Mouse (Mus musculus): Measurements from ENCODE around the gene Tbrg1. TPM values are rescaled to one million over a fixed set of nuclear protein-coding genes. Genes with fewer than 3 reads are reported as not detected.

The Tbrg1 gene
- total and polyA plus RNA-seq, 2 experiments from 2014 or later = 80.5 to 86.2 TPM

DNA sequence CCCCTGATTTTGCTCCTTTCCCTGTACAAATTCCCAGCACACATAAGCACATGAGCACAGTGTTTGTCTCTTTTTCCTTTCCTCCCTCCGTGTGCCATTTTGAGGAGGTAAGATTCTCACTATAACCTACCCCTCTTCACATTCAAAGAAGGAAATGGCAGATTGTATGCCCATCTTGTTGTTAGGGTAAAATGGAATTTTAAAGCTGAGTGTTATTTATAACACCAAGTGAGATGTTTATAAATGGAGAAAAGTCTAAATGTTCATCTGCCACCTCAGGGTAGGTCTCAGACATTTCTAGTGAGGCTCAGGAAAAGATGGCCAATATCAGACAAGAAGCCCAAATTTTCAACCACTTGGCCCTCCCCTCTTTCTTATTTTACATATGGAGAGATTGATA, 32.6 kb downstream of the Tbrg1 start:
- WGBS = 78% methylated on average over 1 of the region's 1 CpGs
- Histone ChIP-seq H3K4me3 (ENCODE audit: low read depth, low read length) (no peak overlapping the region), H3K27me3 (ENCODE audit: control insufficient read depth, insufficient read depth, low read length) (no peaks in the 10 kb centered on the region), H3K4me2 (ENCODE audit: low read depth, low read length) (no peak overlapping the region), H3K27ac (ENCODE audit: low read depth) (no peak overlapping the region), H3K4me1 (ENCODE audit: control insufficient read depth, insufficient read depth) (peaks cover 5% of the 10 kb centered on the region; the same call in 1 of the 2 replicates), H3K9ac (replicated peaks; ENCODE audit: low read depth, low read length) (no peak overlapping the region), H3K9me3 (replicated peaks; ENCODE audit: control insufficient read depth, low read length) (no peaks in the 10 kb centered on the region), H3K36me3 (replicated peaks; ENCODE audit: control insufficient read depth, insufficient read depth, low read length) (no peaks in the 10 kb centered on the region)
- DNase-seq (ENCODE audit: low spot score) = no peak
- no peak for TF ChIP-seq EP300 (IDR thresholded peaks at IDR 0.05; ENCODE audit: low read depth)
- TF ChIP-seq CTCF (IDR thresholded peaks at IDR 0.05; ENCODE audit: low read depth) = no peak
- no peak for ATAC-seq (ENCODE audit: insufficient read depth, low read depth)

DNA sequence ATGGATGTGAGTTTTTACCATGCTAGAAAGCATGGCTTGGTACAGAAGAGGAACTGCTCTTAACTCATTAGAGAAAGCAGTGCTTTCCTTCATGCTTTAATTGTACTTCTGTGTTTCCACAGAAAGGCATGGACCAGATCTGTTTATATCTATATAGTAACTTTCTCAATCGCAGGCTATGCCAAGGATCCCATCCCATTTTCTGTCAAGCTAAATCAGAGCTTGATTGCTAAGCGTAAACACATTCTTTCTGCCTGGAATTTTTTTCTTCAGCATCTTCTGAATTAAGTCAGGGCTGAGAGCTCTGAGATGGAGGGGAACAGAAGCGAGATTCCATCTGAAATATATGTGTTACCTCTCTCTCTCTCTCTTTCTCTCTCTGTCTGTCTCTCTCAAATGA, 33.1 kb downstream of the Tbrg1 start:
- no peak overlapping the region for H3K9ac ChIP-seq (replicated peaks; ENCODE audit: low read depth, low read length)
- no peak for DNase-seq (ENCODE audit: low spot score)
- no peak overlapping the region for H3K27ac ChIP-seq (ENCODE audit: low read depth)
- H3K4me3 ChIP-seq (ENCODE audit: low read depth, low read length) = no peak overlapping the region
- 89% methylated on average over 3 of the region's 3 CpGs for WGBS
- no peak for ATAC-seq (ENCODE audit: insufficient read depth, low read depth)
- peaks cover 5% of the 10 kb centered on the region; the same call in 1 of the 2 replicates for H3K4me1 ChIP-seq (ENCODE audit: control insufficient read depth, insufficient read depth)
- H3K4me2 ChIP-seq (ENCODE audit: low read depth, low read length) = no peak overlapping the region
- H3K27me3 ChIP-seq (ENCODE audit: control insufficient read depth, insufficient read depth, low read length) = no peaks in the 10 kb centered on the region
- no peaks in the 10 kb centered on the region for H3K36me3 ChIP-seq (replicated peaks; ENCODE audit: control insufficient read depth, insufficient read depth, low read length)
- TF ChIP-seq CTCF (IDR thresholded peaks at IDR 0.05; ENCODE audit: low read depth) = no peak
- no peak for TF ChIP-seq EP300 (IDR thresholded peaks at IDR 0.05; ENCODE audit: low read depth)
- no peaks in the 10 kb centered on the region for H3K9me3 ChIP-seq (replicated peaks; ENCODE audit: control insufficient read depth, low read length)

DNA sequence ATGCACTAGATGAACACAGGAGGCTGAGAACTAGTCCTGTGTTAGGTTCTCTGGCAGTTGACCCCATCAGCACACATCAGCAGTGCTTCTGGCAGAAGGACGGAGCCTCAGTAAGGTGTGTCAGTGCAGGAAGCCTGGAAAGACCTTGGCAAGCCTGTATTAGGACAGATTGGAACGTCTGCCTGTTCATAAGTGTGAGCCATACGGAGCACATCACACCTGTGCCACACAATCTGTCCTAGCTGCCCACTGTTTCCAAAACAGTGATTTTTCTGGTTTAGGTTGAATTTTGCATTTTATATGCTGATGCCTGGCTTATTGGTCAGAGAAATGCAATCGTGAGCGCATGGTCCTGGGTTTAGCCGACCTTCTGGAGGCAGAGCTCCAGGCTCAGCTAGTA, 35.8 kb downstream of the Tbrg1 start:
- H3K4me1 ChIP-seq (ENCODE audit: control insufficient read depth, insufficient read depth) = 0 out of 2 replicates have a peak, but pooled peaks cover 4% of the 10 kb centered on the region
- ATAC-seq (ENCODE audit: insufficient read depth, low read depth) (no peak), DNase-seq (ENCODE audit: low spot score) (no peak)
- H3K36me3 ChIP-seq (replicated peaks; ENCODE audit: control insufficient read depth, insufficient read depth, low read length) = no peaks in the 10 kb centered on the region
- no peaks in the 10 kb centered on the region for H3K9me3 ChIP-seq (replicated peaks; ENCODE audit: control insufficient read depth, low read length)
- H3K4me2 ChIP-seq (ENCODE audit: low read depth, low read length) = no peak overlapping the region
- H3K27ac ChIP-seq (ENCODE audit: low read depth) = no peak overlapping the region
- TF ChIP-seq CTCF (IDR thresholded peaks at IDR 0.05; ENCODE audit: low read depth) (no peak), EP300 (IDR thresholded peaks at IDR 0.05; ENCODE audit: low read depth) (no peak)
- no peaks in the 10 kb centered on the region for H3K27me3 ChIP-seq (ENCODE audit: control insufficient read depth, insufficient read depth, low read length)
- no peak overlapping the region for H3K9ac ChIP-seq (replicated peaks; ENCODE audit: low read depth, low read length)
- no peak overlapping the region for H3K4me3 ChIP-seq (ENCODE audit: low read depth, low read length)
- WGBS = 84% methylated on average over 6 of the region's 6 CpGs

DNA sequence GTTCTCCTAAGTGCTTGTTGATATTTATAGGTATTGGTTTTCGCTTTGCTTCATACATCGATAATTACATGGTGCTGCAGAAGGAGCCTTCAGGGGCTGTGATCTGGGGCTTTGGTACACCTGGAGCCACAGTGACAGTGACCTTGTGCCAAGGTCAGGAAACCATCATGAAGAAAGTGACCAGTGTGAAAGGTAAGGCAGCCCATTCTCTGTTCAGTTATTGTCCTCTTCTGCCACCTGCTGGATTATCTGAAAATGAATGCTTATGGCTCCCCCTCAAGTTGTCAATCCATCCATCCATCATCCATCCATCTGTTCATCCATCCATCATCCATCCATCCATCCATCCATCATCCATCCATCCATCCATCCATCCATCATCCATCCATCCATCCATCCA, 40.3 kb downstream of the Tbrg1 start:
- no peak overlapping the region for H3K4me3 ChIP-seq (ENCODE audit: low read depth, low read length)
- ATAC-seq (ENCODE audit: insufficient read depth, low read depth) (no peak), DNase-seq (ENCODE audit: low spot score) (no peak)
- no peak overlapping the region for H3K9ac ChIP-seq (replicated peaks; ENCODE audit: low read depth, low read length)
- H3K36me3 ChIP-seq (replicated peaks; ENCODE audit: control insufficient read depth, insufficient read depth, low read length) = no peaks in the 10 kb centered on the region
- H3K9me3 ChIP-seq (replicated peaks; ENCODE audit: control insufficient read depth, low read length) = no peaks in the 10 kb centered on the region
- no peak overlapping the region for H3K27ac ChIP-seq (ENCODE audit: low read depth)
- 44% methylated on average over 2 of the region's 2 CpGs for WGBS
- no peaks in the 10 kb centered on the region for H3K27me3 ChIP-seq (ENCODE audit: control insufficient read depth, insufficient read depth, low read length)
- no peak for TF ChIP-seq EP300 (IDR thresholded peaks at IDR 0.05; ENCODE audit: low read depth)
- TF ChIP-seq CTCF (IDR thresholded peaks at IDR 0.05; ENCODE audit: low read depth) = peak; percentile 78
- no peak overlapping the region for H3K4me2 ChIP-seq (ENCODE audit: low read depth, low read length)
- H3K4me1 ChIP-seq (ENCODE audit: control insufficient read depth, insufficient read depth) = 0 out of 2 replicates have a peak, but pooled peaks cover 7% of the 10 kb centered on the region

DNA sequence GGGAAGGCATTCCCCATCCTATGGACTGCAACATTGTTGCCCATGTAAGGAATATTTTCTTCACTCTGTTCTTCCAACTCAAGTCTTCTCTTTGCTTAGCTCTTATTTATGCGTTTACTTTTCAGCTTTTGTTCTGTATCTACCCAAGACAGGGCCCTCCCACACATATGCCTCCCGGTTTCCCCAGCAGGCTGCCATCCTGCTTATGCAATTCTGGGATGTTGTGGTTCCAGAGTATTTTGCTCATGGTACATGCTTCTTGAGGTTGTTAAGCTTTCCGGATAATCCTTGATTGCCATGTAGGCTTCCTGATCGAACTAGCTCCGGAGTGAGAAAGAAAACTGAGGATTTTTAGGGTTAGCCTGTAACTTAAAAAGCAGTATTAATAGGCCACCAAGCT, 41.9 kb downstream of the Tbrg1 start:
- Histone ChIP-seq H3K9ac (replicated peaks; ENCODE audit: low read depth, low read length) (no peak overlapping the region), H3K9me3 (replicated peaks; ENCODE audit: control insufficient read depth, low read length) (no peaks in the 10 kb centered on the region), H3K4me3 (ENCODE audit: low read depth, low read length) (no peak overlapping the region), H3K36me3 (replicated peaks; ENCODE audit: control insufficient read depth, insufficient read depth, low read length) (no peaks in the 10 kb centered on the region), H3K27me3 (ENCODE audit: control insufficient read depth, insufficient read depth, low read length) (no peaks in the 10 kb centered on the region), H3K4me2 (ENCODE audit: low read depth, low read length) (no peak overlapping the region), H3K27ac (ENCODE audit: low read depth) (no peak overlapping the region), H3K4me1 (ENCODE audit: control insufficient read depth, insufficient read depth) (0 out of 2 replicates have a peak, but pooled peaks cover 7% of the 10 kb centered on the region)
- WGBS = 63% methylated on average over 5 of the region's 5 CpGs
- DNase-seq (ENCODE audit: low spot score) (no peak), ATAC-seq (ENCODE audit: insufficient read depth, low read depth) (no peak)
- TF ChIP-seq EP300 (IDR thresholded peaks at IDR 0.05; ENCODE audit: low read depth) (no peak), CTCF (IDR thresholded peaks at IDR 0.05; ENCODE audit: low read depth) (no peak)

DNA sequence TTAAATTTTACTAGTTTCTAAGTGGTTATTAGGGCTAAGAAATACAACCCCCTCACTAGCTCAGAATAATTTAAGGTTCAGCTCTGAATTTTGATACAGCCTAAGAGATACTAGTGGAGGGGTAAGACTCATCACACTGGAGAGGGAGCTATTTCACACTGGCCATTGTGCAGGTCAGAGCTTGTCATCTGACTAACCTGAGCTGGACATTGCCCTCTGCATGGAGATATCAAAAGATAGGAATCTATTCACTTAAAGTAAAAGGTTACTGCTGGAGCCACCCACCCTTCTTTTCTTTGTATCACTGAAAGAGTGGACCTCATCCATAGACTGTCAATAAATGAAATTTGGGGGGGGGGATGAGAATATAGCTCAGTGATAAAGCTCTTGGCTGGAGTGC, 42.8 kb downstream of the Tbrg1 start:
- Histone ChIP-seq H3K4me2 (ENCODE audit: low read depth, low read length) (peak overlapping the region; percentile 79; the same call in 1 of the 2 replicates), H3K4me3 (ENCODE audit: low read depth, low read length) (no peak overlapping the region), H3K4me1 (ENCODE audit: control insufficient read depth, insufficient read depth) (0 out of 2 replicates have a peak, but pooled peaks cover 7% of the 10 kb centered on the region), H3K9ac (replicated peaks; ENCODE audit: low read depth, low read length) (no peak overlapping the region), H3K27ac (ENCODE audit: low read depth) (no peak overlapping the region), H3K36me3 (replicated peaks; ENCODE audit: control insufficient read depth, insufficient read depth, low read length) (no peaks in the 10 kb centered on the region), H3K9me3 (replicated peaks; ENCODE audit: control insufficient read depth, low read length) (no peaks in the 10 kb centered on the region), H3K27me3 (ENCODE audit: control insufficient read depth, insufficient read depth, low read length) (no peaks in the 10 kb centered on the region)
- DNase-seq (ENCODE audit: low spot score) (no peak), ATAC-seq (ENCODE audit: insufficient read depth, low read depth) (no peak)
- TF ChIP-seq CTCF (IDR thresholded peaks at IDR 0.05; ENCODE audit: low read depth) (no peak), EP300 (IDR thresholded peaks at IDR 0.05; ENCODE audit: low read depth) (no peak)

All from heart, postnatal 0 days (tissue).